Mouse (Mus musculus) NIH3T3 (cell line): Measurements from ENCODE around the gene Inpp5f.

Source experiments
- DNase-seq: peaks from one replicate; pipeline ENCODE4 v3.0.0-alpha.2; 2012; ENCODE audit warnings: low read depth

Gene Inpp5f

GRCm38 (mm10) chr7:128739116-128739461, 128.0 kb downstream of the Inpp5f start:
- DNase-seq, result no peak

DNA sequence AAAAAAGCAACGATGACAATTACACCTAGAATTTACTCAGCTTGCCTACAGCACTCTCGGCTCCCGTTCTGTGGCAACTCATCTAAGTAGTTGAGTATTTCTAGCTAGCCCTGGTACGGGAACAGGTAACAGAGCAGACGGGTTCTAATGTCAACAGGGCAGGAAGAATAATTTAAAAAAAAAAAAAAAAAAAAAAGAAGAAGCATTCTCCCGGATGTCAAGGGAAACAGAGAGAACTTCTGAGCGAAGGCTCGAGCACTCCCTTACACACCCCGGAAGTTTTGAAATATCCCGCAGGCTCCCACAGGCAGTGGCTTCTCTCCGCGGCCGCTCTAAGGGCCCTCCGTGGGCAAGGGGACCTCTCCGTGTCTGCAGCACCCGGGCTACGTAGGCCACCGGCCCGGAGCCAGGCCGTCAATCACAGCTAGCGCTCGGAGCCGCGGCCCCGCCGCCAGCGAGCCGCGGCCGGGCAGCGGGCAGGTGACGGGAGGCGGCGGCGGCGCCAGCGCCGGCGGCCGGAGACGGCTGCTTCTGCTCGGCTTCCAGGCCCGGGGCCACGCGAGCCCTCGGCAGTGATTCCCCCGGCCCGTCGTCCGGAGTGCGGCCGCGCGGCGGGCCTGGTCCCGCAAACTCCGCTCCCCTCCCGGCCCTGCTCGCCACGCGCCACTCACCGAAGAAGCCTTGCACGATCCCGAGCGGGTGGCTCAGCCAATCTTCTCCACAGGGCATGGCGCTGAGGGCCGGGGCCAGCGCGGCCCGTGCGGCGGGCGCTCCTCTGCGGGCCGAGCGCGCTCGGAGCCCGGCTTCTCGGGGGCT, 128.5 kb downstream of the Inpp5f start:
- peak; percentile 56 for DNase-seq

GRCm38 (mm10) chr7:128740334-128740733, 129.2 kb downstream of the Inpp5f start, which contains the start of gene Mcmbp:
Mcmbp (minus strand) TSS chr7:128740495.
- peak; percentile 96 for DNase-seq

DNA sequence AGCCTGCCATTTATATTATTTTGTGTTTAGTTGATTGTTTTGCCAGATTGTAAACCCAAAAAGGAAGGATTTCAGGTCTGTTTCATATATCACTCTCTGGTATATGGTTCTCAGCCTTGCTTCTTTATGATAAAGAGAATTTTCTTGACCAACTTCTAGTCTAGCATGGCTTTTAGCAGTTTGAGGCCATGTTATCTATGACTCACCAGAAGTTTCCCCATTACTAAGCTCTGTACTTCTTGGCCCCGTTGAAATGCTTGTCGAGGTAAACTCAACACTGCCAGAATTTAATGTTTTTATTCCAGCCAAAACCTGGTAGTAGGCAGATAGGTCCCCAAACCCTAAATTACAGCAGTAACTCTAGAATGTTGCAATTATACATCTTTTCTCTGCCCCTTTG, 132.8 kb downstream of the Inpp5f start:
- DNase-seq, result peak; percentile 60

DNA sequence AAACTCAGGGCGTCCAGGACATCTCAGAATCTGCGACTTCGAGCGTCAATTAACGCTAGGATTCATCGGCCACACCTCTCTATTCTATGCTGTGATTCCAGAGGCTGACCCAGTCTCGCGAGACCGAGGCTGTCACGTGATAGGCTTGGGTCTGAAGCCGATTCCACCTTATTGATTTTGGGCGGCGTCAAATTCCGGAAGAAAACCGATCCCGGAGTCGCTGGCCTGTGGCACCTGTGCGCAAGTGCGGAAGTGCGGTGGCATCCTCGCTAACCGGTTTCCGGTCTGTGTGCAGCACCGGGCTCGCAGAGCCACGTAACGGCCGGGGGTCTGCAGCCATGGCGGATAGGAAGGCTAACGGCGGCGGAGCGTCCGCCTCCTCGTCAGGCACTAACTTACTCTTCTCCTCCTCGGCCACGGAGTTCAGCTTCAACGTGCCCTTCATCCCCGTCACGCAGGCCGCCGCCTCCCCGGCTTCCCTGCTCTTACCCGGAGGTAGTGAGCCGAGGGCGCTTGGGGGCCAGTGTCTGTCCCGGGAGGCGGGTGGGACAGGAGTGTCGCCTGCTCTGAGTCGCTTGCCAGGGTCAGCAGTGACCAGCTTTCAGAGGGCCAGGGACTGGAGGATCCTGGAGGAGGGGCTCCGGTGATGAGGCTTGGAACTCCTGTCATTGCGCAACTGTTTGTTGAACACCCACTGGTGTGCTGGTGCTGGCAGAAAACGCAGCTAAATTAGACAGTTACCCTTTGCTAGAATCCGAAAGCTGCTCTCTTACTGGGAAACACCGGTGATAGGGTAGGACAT, 133.8 kb downstream of the Inpp5f start, which contains the start of gene Sec23ip:
Sec23ip (plus strand) TSS at position 260 of the 802 bp plus-strand sequence.
- DNase-seq, result peak; percentile 98
